Mouse (Mus musculus): ENCODE data around the gene Ccng1. TPM values are rescaled to one million over a fixed set of nuclear protein-coding genes. Genes with fewer than 3 reads are reported as not detected.
A peak's percentile ranks its signal among the peaks of the same experiment; 100 is the strongest.

Gene Ccng1
- total and polyA plus RNA-seq, 3 experiments = 156 to 348 (median 175) TPM

DNA sequence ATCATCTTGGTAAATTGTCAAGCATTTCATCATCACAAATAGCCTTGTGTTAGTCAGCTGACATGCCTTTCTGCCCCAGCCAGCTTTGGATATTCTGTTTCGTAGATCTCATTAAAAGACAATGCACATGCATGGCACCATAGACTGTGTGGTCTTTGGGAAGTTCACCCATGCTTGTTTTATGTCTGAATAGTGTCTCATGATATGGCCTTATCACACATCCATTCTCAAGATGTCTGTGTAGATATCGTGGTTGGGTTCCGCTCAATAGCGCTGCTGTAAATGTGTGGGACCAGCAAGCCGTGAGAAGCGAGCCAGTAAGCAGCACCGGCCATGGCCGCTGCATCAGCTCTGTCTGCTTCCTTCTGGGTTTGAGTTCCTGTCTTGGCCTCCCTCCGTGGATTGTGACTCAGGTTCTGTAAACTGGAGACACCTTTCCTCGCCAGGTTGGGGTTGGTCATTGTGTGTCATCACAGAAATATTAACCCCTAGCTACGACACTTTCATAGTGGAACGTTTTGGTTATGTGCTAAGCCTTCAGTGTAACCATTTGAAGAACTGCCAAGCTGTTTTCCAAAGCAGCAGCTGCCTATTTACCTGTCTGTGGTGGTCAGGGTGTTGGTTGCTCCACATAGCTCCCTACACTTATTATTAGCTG is 13.4 kb downstream of the Ccng1 start:
- in situ Hi-C loops (cut with MboI; ENCODE audit: low pct_ligation_motif_present, low pct_unique_long_range_greater_than_20kb, low sequenced_read_pairs) (no loop called here), dilution Hi-C loops (cut with MboI; ENCODE audit: extremely low pct_ligation_motif_present, extremely low pct_unique_long_range_greater_than_20kb, low sequenced_read_pairs) (no loop called here)
- Histone ChIP-seq H3K36me3 (replicated peaks in 1 of 2; ENCODE audit: control insufficient read depth in 1 of 2, insufficient read depth in 1 of 2, low read length in 1 of 2) (peaks cover 34 to 67% of the 10 kb centered on the region in 2 experiments), H3K4me3 (replicated peaks in 1 of 3; ENCODE audit: low read depth in 2 of 3, low read length in 2 of 3, poor library complexity in 1 of 3) (no peak overlapping the region), H3K9ac (ENCODE audit: insufficient read depth, low read depth) (no peak overlapping the region), H3K4me1 (ENCODE audit: control insufficient read depth in 1 of 2, insufficient read depth in 2 of 2) (peaks cover 3 to 6% of the 10 kb centered on the region in 2 experiments; a peak in 2 of 4 replicates), H3K4me2 (ENCODE audit: insufficient read depth, low read depth, poor library complexity, severe bottlenecking) (no peak overlapping the region), H3K9me3 (replicated peaks; ENCODE audit: low read length) (no peaks in the 10 kb centered on the region), H3K27me3 (replicated peaks) (no peaks in the 10 kb centered on the region), H3K27ac (ENCODE audit: insufficient read depth, low read depth) (peak overlapping the region; percentile 1; the same call in 1 of the 2 replicates), H3K79me2 (replicated peaks; ENCODE audit: control insufficient read depth, extremely low read depth, insufficient read depth, poor library complexity, severe bottlenecking) (0 out of 2 replicates have a peak, but pooled peaks cover 2% of the 10 kb centered on the region)
- no peak for DNase-seq (ENCODE audit: extremely low read depth)
- TF ChIP-seq NRF1 (IDR thresholded peaks at IDR 0.05; ENCODE audit: low read depth, low read length) (no peak), POLR2AphosphoS2 (IDR thresholded peaks at IDR 0.05; ENCODE audit: low read depth, low read length) (0 out of 2 replicates have a peak, but pooled peaks have one; percentile 10)

DNA sequence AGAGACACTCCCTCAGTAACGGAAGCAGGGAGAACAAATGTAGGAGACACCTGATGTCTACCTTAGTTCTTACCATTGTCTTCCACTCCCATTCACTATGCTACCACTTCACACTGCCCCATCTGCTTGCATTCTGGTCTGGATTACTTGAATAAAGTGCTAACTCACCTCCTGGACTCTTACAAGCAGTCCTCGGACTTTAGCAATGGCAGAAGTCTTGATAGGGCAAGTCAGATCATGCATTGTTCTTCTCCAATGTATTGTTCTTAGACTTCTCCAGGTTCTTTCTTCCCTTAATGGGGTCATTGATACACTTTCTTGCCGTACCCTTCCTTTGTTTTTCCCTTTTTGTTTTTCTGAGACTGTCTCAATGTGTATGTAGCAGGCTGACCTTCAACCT is 17.7 kb downstream of the Ccng1 start:
- no peak for DNase-seq (ENCODE audit: extremely low read depth)
- in situ Hi-C loops (cut with MboI; ENCODE audit: low pct_ligation_motif_present, low pct_unique_long_range_greater_than_20kb, low sequenced_read_pairs) (no loop called here), dilution Hi-C loops (cut with MboI; ENCODE audit: extremely low pct_ligation_motif_present, extremely low pct_unique_long_range_greater_than_20kb, low sequenced_read_pairs) (no loop called here)
- Histone ChIP-seq H3K4me3 (replicated peaks in 1 of 3; ENCODE audit: low read depth in 2 of 3, low read length in 2 of 3, poor library complexity in 1 of 3) (no peak overlapping the region), H3K27ac (ENCODE audit: insufficient read depth, low read depth) (no peak overlapping the region), H3K79me2 (replicated peaks; ENCODE audit: control insufficient read depth, extremely low read depth, insufficient read depth, poor library complexity, severe bottlenecking) (peaks cover 32% of the 10 kb centered on the region), H3K36me3 (replicated peaks in 1 of 2; ENCODE audit: control insufficient read depth in 1 of 2, insufficient read depth in 1 of 2, low read length in 1 of 2) (peaks cover 35 to 63% of the 10 kb centered on the region in 2 experiments), H3K4me1 (ENCODE audit: control insufficient read depth in 1 of 2, insufficient read depth in 2 of 2) (peaks cover 3 to 12% of the 10 kb centered on the region in 2 experiments; a peak in 2 of 4 replicates), H3K9ac (ENCODE audit: insufficient read depth, low read depth) (no peak overlapping the region), H3K9me3 (replicated peaks; ENCODE audit: low read length) (no peaks in the 10 kb centered on the region), H3K4me2 (ENCODE audit: insufficient read depth, low read depth, poor library complexity, severe bottlenecking) (no peak overlapping the region), H3K27me3 (replicated peaks) (no peaks in the 10 kb centered on the region)
- TF ChIP-seq POLR2AphosphoS2 (IDR thresholded peaks at IDR 0.05; ENCODE audit: low read depth, low read length) (no peak), TBP (conservative IDR thresholded peaks at IDR 0.05; ENCODE audit: low read depth, low read length) (no peak), EP300 (IDR thresholded peaks at IDR 0.05; ENCODE audit: low read length) (no peak), USF2 (conservative IDR thresholded peaks at IDR 0.05; ENCODE audit: low read depth, low read length) (no peak), HCFC1 (IDR thresholded peaks at IDR 0.05; ENCODE audit: low read depth, low read length) (no peak), JUN (IDR thresholded peaks at IDR 0.05; ENCODE audit: insufficient read depth, low read depth, low read length) (no peak), MAFK (IDR thresholded peaks at IDR 0.05; ENCODE audit: insufficient replicate concordance, low read length) (no peak), IRF4 (IDR thresholded peaks at IDR 0.05; ENCODE audit: low read depth, low read length) (no peak), ZC3H11A (IDR thresholded peaks at IDR 0.05; ENCODE audit: low read depth, low read length) (no peak), ZMIZ1 (IDR thresholded peaks at IDR 0.05; ENCODE audit: low read depth, low read length) (no peak), KAT2A (IDR thresholded peaks at IDR 0.05; ENCODE audit: insufficient replicate concordance, low read length) (no peak), JUND (conservative IDR thresholded peaks at IDR 0.05; ENCODE audit: low read depth, low read length) (no peak), POLR2A (IDR thresholded peaks at IDR 0.05; ENCODE audit: low read depth, low read length) (no peak), ELF1 (IDR thresholded peaks at IDR 0.05; ENCODE audit: low read depth, low read length) (no peak), BHLHE40 (IDR thresholded peaks at IDR 0.05; ENCODE audit: low read depth, low read length) (no peak), MXI1 (IDR thresholded peaks at IDR 0.05; ENCODE audit: low read depth, low read length) (no peak), USF1 (IDR thresholded peaks at IDR 0.05; ENCODE audit: low read depth, low read length) (no peak)

Measured in CH12.LX (cell line).